Mouse (Mus musculus) embryonic facial prominence, embryonic 14.5 days (tissue): Measurements from ENCODE around the gene Dpf1. TPM values are rescaled to one million over a fixed set of nuclear protein-coding genes. Genes with fewer than 3 reads are reported as not detected.

Experiments used
- ATAC-seq: fragments of 200-750 bp; cut with Nextera tagmentation; 2 replicates; pipeline ENCODE4 v1.8.0; 2017; ENCODE audit warnings: low read depth, moderate number of reproducible peaks, moderate TSS enrichment
- DNase-seq: peaks from one replicate; pipeline ENCODE4 v3.0.0-alpha.2; 2015; ENCODE audit warnings: low spot score
- H3K27ac ChIP-seq: fragments of 300-500 bp; sonication (generic); replicated peaks from 2 replicates; pipeline ENCODE4 v1.5.1; 2014; ENCODE audit warnings: low read depth, mild to moderate bottlenecking, low read length, moderate library complexity
- H3K27me3 ChIP-seq: fragments of 300-500 bp; sonication (generic); replicated peaks from 2 replicates; pipeline ENCODE4 v1.6.1; 2014; ENCODE audit warnings: low read length; ENCODE audit not compliant: control insufficient read depth, insufficient read depth
- H3K36me3 ChIP-seq: fragments of 300-500 bp; sonication (generic); 2 replicates; pipeline ENCODE4 v1.6.1; 2014; ENCODE audit warnings: low read length, mixed read lengths; ENCODE audit not compliant: control insufficient read depth, insufficient read depth
- H3K4me1 ChIP-seq: fragments of 300-500 bp; sonication (generic); 2 replicates; pipeline ENCODE4 v1.6.1; 2014; ENCODE audit warnings: antibody characterized with exemption, low read length; ENCODE audit not compliant: control insufficient read depth, insufficient read depth
- H3K4me2 ChIP-seq: fragments of 300-500 bp; sonication (generic); 2 replicates; pipeline ENCODE4 v1.6.1; 2014; ENCODE audit warnings: low read depth, mild to moderate bottlenecking, low read length, moderate library complexity, mixed read lengths
- H3K4me3 ChIP-seq: fragments of 300-500 bp; sonication (generic); 2 replicates; pipeline ENCODE4 v1.5.1; 2014; ENCODE audit warnings: low read depth, mild to moderate bottlenecking, low read length
- H3K9ac ChIP-seq: fragments of 300-500 bp; sonication (generic); 2 replicates; pipeline ENCODE4 v1.6.1; 2014; ENCODE audit warnings: low read depth, mild to moderate bottlenecking, low read length, moderate library complexity, mixed read lengths
- H3K9me3 ChIP-seq: fragments of 300-500 bp; sonication (generic); 2 replicates; pipeline ENCODE4 v1.6.1; 2016; ENCODE audit warnings: low read length; ENCODE audit not compliant: control insufficient read depth
- WGBS: fragments of 180-500 bp; shearing (Covaris S2); extraction: QIAGEN DNeasy Blood & Tissue Kit; methylation state at CpG from one replicate; pipeline ENCODE4 v1.1.7; 2014; 5-methylcytosine and 5-hydroxymethylcytosine counted together
- polyA plus RNA-seq: library from polyadenylated mRNA; unstranded; fragments of >200 nt; fragmentation: Nextera tagmentation; extraction: Ambion mirVana; gene quantifications from 2 replicates; pipeline ENCODE4 v1.2.1, GENCODE M21; 2014

The Dpf1 gene
- polyA plus RNA-seq, 1 experiment from 2014 or later, result 11.4 TPM

DNA sequence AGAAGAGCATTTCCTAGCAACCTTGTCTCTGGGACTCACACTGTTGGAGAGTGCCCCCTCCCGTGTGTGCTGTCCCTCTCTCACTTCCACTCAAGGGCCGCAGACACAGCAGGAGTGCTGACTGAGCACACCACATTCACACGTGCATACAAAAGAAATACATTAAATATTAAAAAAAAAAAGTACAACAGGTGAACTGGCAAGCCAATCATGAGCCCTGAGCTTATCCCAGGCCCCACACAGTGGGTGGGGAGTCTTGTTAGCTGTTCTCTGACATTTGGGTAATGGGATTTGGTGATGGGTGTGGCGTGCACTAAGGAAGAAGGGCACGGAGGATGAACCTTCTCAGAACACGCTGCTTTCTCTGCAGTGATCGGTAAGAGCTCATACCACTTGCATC, 1.1 kb upstream of the Dpf1 start:
- no peak overlapping the region for H3K4me3 ChIP-seq
- no peak overlapping the region for H3K27ac ChIP-seq
- no peaks in the 10 kb centered on the region for H3K36me3 ChIP-seq
- 60% methylated on average over 7 of the region's 7 CpGs for WGBS
- no peak overlapping the region for H3K9ac ChIP-seq
- 0 out of 2 replicates have a peak, but pooled peaks cover 8% of the 10 kb centered on the region for H3K27me3 ChIP-seq
- H3K4me2 ChIP-seq, result no peak overlapping the region
- H3K9me3 ChIP-seq, result no peaks in the 10 kb centered on the region
- ATAC-seq (no peak), DNase-seq (no peak)
- H3K4me1 ChIP-seq, result peaks cover 6% of the 10 kb centered on the region

DNA sequence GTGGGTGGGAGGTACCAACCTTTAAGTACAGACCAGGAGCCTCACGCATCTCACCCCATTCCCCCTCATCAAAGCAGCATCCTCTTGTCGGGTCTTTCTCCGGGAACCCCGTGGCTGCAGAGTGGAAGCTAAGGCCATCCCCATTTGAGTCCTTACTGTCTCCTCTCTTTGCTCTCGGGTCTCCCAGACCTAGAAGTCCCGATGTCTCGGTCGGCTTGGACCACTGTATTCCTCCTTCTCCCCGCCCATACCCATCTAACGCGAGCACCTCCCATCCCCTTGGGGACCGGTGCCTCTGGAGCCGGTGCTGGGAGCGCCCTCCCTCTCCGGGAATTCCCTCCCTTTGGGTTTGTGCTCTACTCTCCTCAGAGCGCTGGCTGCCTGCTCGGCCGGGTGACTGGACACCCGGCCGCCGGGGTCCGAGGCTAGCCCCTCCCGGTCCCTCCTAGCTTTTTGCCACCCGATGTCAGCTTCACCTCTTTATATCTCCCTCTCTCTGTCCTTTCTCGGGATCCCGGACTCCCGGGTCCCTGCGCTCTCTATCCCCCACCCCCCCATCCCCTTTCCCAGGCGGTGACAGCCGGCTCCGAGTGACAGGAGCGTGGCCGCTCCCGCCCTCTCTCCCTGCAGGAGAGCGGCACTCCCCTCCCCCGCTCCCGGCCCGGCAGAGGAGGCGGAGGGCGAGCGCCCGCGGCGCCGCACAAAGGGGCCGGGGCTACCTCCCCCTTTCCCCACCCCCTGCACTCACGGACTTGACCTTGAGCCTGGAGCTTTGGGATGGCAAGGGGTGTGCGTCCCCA, 912 bp downstream of the Dpf1 start:
- Histone ChIP-seq H3K27me3 (0 out of 2 replicates have a peak, but pooled peaks cover 8% of the 10 kb centered on the region), H3K27ac (no peak overlapping the region), H3K36me3 (no peaks in the 10 kb centered on the region), H3K4me1 (peaks cover 21% of the 10 kb centered on the region), H3K4me3 (peak overlapping the region; percentile 53), H3K9me3 (no peaks in the 10 kb centered on the region), H3K4me2 (peak overlapping the region; percentile 91), H3K9ac (peak overlapping the region; percentile 64)
- WGBS, result under 1% methylated on average over 37 of the region's 48 CpGs
- no peak for ATAC-seq
- no peak for DNase-seq

DNA sequence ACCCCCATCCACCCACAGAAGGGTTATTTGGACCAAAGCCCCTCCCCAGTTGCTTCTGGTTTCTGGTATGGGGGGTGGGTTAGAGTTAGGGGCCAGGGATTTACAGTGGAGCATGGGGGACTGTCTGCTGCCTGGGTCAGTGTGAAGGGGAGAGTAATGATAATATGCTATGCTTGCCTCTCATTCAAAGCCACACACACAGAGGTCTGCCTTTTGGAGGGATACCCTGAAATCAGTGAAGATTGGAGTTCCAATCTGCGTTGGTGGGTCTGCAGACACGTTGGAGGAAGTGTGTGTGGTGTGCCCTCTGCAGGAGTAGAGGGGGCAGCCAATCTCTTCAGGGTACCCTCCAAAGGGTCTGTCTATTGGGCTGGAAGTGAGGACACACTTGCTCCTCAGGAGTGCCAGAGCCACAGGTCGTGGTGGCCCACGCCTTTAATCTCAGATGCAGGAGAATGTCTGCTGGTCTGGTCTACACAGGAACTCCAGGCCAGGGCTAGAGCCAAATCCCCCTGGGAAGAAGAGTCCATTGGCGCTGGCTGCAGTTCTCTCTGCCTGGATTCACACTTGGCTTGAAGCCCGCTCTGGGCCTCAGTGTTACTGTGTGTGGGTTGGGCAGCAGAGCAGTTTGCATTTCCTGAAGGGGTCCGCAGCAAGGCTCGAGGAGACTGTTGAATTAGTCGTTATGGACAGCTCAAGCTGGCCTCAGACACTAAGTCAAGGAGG, 1.7 kb downstream of the Dpf1 start:
- Histone ChIP-seq H3K36me3 (no peaks in the 10 kb centered on the region), H3K4me2 (peak overlapping the region; percentile 91), H3K4me1 (peaks cover 23% of the 10 kb centered on the region), H3K27me3 (0 out of 2 replicates have a peak, but pooled peaks cover 8% of the 10 kb centered on the region), H3K4me3 (peak overlapping the region; percentile 53), H3K27ac (no peak overlapping the region), H3K9ac (peak overlapping the region; percentile 64; the same call in 1 of the 2 replicates), H3K9me3 (no peaks in the 10 kb centered on the region)
- WGBS, result 26% methylated on average over 9 of the region's 9 CpGs
- DNase-seq (no peak), ATAC-seq (no peak)

DNA sequence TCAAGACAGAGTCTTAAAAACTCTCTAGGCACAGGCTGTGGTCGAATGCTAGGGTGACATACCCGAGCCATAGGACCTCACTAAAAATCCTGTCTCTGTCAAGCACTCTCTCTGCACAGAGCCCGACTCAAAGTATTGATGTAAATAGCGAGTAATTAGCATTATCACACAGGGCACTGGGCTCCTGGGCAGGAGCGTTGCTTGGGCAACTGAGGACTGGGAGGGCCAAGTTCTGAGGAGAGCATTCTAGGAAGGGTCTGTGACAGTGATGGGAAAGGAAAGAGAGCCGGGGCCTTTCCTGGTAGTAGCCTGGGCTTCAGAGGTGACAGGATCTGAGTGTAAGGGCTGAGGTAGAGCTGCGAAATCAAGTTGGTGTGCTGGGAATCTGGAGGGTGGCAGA, 2.4 kb downstream of the Dpf1 start:
- WGBS, result 50% methylated on average over 7 of the region's 7 CpGs
- ATAC-seq (no peak), DNase-seq (no peak)
- H3K27ac ChIP-seq, result no peak overlapping the region
- no peaks in the 10 kb centered on the region for H3K36me3 ChIP-seq
- H3K4me2 ChIP-seq, result no peak overlapping the region
- peaks cover 23% of the 10 kb centered on the region for H3K4me1 ChIP-seq
- no peaks in the 10 kb centered on the region for H3K9me3 ChIP-seq
- no peak overlapping the region for H3K4me3 ChIP-seq
- no peak overlapping the region for H3K9ac ChIP-seq
- H3K27me3 ChIP-seq, result 0 out of 2 replicates have a peak, but pooled peaks cover 8% of the 10 kb centered on the region

DNA sequence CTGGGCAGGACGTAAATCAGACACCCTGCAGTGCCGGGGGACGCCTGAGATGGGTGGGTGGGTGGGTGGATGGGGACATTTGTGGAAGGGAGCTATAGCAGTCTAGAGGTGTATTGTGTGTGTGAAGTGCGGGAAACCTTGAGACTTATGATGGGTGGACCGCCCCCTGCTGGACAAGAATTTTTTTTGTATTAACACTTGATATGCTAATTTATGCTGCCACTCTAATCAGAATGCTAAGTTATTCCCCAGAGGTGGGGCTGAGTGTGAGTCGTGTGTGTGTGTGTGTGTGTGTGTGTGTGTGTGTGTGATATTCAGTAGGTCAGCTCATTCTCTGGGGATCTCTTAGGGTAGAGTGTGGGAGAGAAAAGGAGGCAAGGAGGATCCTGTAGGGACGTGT, 2.9 kb downstream of the Dpf1 start:
- no peak overlapping the region for H3K27ac ChIP-seq

DNA sequence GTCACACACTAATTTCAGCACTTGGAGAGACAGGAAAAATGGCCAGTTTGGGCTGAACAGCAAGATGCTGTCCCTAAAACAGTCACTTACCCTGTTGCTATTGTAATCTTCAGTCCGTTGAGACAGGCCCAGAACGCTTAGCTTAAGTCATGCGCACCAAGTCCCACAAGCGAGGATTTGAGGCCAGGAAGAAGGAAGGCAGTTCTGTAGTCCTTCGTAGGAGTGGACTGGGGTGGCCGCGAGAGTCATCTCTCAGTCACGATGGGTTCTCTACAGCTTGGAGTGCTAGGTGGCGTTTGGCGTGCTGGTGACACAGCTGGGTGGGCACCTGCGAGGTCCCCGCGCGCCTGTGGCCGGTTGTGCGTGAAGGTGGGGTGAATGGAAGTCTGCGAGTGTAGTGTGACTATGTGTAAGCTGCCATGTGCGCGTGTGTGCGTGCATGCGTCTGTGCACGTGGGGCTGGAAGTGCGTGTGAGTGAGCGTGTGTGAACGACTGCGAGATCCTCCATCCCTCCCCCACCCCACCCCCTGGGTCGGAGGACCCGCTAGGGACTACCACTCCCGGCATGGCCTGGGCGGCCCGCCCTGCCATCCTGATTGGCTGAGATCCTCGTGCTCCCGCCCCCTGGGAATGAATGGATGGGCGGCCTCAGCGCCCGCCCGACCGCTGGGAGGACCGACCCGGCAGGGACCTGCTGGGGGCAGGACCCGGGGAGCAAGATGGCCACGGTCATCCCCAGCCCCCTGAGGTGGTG, 3.8 kb downstream of the Dpf1 start:
- H3K4me2 ChIP-seq, result peak overlapping the region; percentile 97
- DNase-seq (peak; percentile 96), ATAC-seq (peak; percentile 84)
- no peaks in the 10 kb centered on the region for H3K9me3 ChIP-seq
- H3K9ac ChIP-seq, result peak overlapping the region; percentile 56
- H3K4me3 ChIP-seq, result peak overlapping the region; percentile 68
- H3K4me1 ChIP-seq, result peaks cover 23% of the 10 kb centered on the region
- H3K27ac ChIP-seq, result no peak overlapping the region
- H3K36me3 ChIP-seq, result no peaks in the 10 kb centered on the region; the same call in 1 of the 2 replicates
- 2% methylated on average over 23 of the region's 42 CpGs for WGBS
- 0 out of 2 replicates have a peak, but pooled peaks cover 8% of the 10 kb centered on the region for H3K27me3 ChIP-seq

More for the DNA sequence above, 2.9 kb downstream of the Dpf1 start:
- H3K9me3 ChIP-seq, result no peaks in the 10 kb centered on the region
- peak overlapping the region; percentile 68; the same call in 1 of the 2 replicates for H3K4me3 ChIP-seq
- H3K36me3 ChIP-seq, result no peaks in the 10 kb centered on the region; the same call in 1 of the 2 replicates
- DNase-seq, result peak; percentile 76
- no peak for ATAC-seq
- peak overlapping the region; percentile 97 for H3K4me2 ChIP-seq
- no peak overlapping the region for H3K9ac ChIP-seq
- peaks cover 23% of the 10 kb centered on the region for H3K4me1 ChIP-seq
- 0 out of 2 replicates have a peak, but pooled peaks cover 8% of the 10 kb centered on the region for H3K27me3 ChIP-seq
- WGBS, result 23% methylated on average over 7 of the region's 7 CpGs

DNA sequence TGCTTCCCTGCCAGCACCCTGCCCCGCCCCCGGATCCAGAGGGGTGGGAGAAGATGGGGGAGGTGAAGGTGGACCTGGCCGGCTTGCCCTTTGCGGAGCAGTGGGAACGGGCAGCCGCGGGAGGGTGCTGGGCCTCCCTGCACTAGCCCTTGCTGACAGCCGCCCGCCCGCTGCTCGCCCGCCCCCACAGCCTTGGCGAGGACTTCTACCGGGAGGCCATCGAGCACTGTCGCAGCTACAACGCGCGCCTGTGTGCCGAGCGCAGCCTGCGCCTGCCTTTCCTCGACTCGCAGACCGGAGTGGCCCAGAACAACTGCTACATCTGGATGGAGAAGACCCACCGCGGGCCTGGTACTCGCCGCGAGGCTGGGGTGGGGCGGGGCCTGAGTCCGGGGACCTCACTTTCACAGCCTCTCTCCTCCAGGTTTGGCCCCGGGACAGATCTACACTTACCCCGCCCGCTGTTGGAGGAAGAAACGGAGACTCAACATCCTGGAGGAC, 5.5 kb downstream of the Dpf1 start:
- Histone ChIP-seq H3K4me2 (peak overlapping the region; percentile 97), H3K4me3 (peak overlapping the region; percentile 68), H3K27me3 (0 out of 2 replicates have a peak, but pooled peaks cover 8% of the 10 kb centered on the region), H3K27ac (peak overlapping the region; percentile 33; the same call in 1 of the 2 replicates), H3K9ac (peak overlapping the region; percentile 74), H3K36me3 (no peaks in the 10 kb centered on the region; the same call in 1 of the 2 replicates), H3K4me1 (peaks cover 32% of the 10 kb centered on the region), H3K9me3 (no peaks in the 10 kb centered on the region)
- ATAC-seq, result peak; percentile 7; the same call in 1 of the 2 replicates
- no peak for DNase-seq
- WGBS, result under 1% methylated on average over 23 of the region's 36 CpGs

DNA sequence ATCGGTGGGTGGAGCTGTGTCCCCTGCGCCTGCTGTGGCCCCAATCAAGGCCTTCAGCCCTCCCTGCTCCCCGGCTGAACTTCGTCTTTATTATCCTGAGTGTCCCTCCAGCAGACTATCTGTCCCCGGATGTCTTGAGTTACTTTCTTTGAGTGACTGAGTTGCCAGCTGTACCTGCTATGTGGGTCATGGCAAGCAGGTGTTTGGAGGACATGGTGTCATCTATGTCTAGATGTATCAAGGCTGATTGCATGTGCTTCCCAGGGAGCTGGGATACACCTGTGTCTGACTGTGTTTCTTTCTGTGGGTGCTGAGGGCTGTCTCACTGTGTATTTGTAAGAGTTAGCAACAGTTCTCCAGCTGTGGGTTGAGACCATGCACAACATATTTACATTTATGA, 6.0 kb downstream of the Dpf1 start:
- ATAC-seq (no peak), DNase-seq (no peak)
- 12% methylated on average over 5 of the region's 5 CpGs for WGBS
- H3K36me3 ChIP-seq, result no peaks in the 10 kb centered on the region; the same call in 1 of the 2 replicates
- peak overlapping the region; percentile 68 for H3K4me3 ChIP-seq
- H3K9ac ChIP-seq, result peak overlapping the region; percentile 74
- 0 out of 2 replicates have a peak, but pooled peaks cover 8% of the 10 kb centered on the region for H3K27me3 ChIP-seq
- H3K27ac ChIP-seq, result peak overlapping the region; percentile 33; the same call in 1 of the 2 replicates
- H3K4me1 ChIP-seq, result peaks cover 36% of the 10 kb centered on the region
- no peaks in the 10 kb centered on the region for H3K9me3 ChIP-seq
- peak overlapping the region; percentile 97 for H3K4me2 ChIP-seq
